In the genomic region with DNA sequence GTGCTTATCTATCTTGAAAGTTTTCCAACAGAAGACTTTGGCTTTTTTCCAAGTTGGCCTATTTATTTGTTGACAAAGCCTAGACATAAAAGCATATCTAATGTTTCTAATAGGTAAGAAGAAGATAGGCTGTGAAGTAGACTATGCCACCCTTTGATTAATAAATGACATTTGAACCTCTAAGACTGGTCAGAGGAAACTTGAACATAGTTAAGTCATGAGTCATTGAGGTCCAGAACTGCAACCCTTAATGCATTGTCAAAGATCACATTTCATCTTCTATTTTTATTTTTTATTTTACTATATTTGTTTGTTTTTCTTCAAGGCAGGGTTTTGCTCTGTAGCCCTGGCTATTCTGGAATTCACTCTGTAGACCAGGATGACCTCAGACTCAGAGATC, we compare ENCODE assay signal across 10 mouse cellular contexts.
"Had no signal": no experiment of that assay in that cellular context is flagged by ENCODE, and none has a peak within 500 bp of the region (broad histone marks: within the 10 kb centered on the region; RNA-seq: fewer than 3 reads in every experiment).

No protein-coding gene starts in this region.

- H3K4me1 ChIP-seq: kidney, embryonic 15.5 days; limb, embryonic 13.5 days; liver, embryonic 12.5 days; neural tube, embryonic 12.5 days had no signal

- H3K27ac ChIP-seq: kidney, embryonic 15.5 days; limb, embryonic 13.5 days; liver, embryonic 12.5 days; neural tube, embryonic 12.5 days; stomach, postnatal 0 days had no signal

- H3K4me2 ChIP-seq: kidney, embryonic 15.5 days; limb, embryonic 13.5 days; liver, embryonic 12.5 days; neural tube, embryonic 12.5 days had no signal

- H3K9ac ChIP-seq: kidney, embryonic 15.5 days; limb, embryonic 13.5 days; liver, embryonic 12.5 days; neural tube, embryonic 12.5 days had no signal

- H3K27me3 ChIP-seq: kidney, embryonic 15.5 days; limb, embryonic 13.5 days; liver, embryonic 12.5 days; neural tube, embryonic 12.5 days had no signal

- ATAC-seq: liver, embryonic 12.5 days had no signal

- H3K9me3 ChIP-seq: kidney, embryonic 15.5 days; limb, embryonic 13.5 days; liver, embryonic 12.5 days; neural tube, embryonic 12.5 days had no signal

- H3K4me3 ChIP-seq: kidney, embryonic 15.5 days; limb, embryonic 13.5 days; liver, embryonic 12.5 days; myocyte; neural tube, embryonic 12.5 days had no signal

- DNase-seq: kidney, adult 18-20 months; left cerebral cortex, postnatal 4 days; midbrain, embryonic 14.5 days; thymus, postnatal 4 days had no signal
